Comparison of ENCODE assay signal across 8 mouse cellular contexts in genomic region chr19:58413290-58413689, GRCm38 (mm10). TPM values are rescaled to one million over a fixed set of nuclear protein-coding genes. Genes with fewer than 3 reads are reported as not detected.
DNase-seq lines count a peak whose midpoint lies in the region; ATAC-seq and TF ChIP-seq lines count a peak whose summit lies in the region.

No protein-coding gene starts in this region.

- no peak overlapping the region for H3K27ac ChIP-seq in forebrain, embryonic 14.5 days (ENCODE audit: low read depth, low read length)
- H3K27ac ChIP-seq in forebrain, embryonic 16.5 days (ENCODE audit: low read length), result no peak overlapping the region
- no peak overlapping the region for H3K27ac ChIP-seq in intestine, postnatal 0 days (ENCODE audit: low read depth, low read length)
- no peak overlapping the region for H3K27ac ChIP-seq in lung, postnatal 0 days (ENCODE audit: low read length)
- H3K27ac ChIP-seq in midbrain, embryonic 10.5 days (replicated peaks), result no peak overlapping the region

- no peaks in the 10 kb centered on the region for H3K36me3 ChIP-seq in forebrain, embryonic 14.5 days (ENCODE audit: control insufficient read depth, insufficient read depth, low read length)
- H3K36me3 ChIP-seq in forebrain, embryonic 16.5 days (ENCODE audit: control insufficient read depth, insufficient read depth), result no peaks in the 10 kb centered on the region
- H3K36me3 ChIP-seq in intestine, postnatal 0 days (ENCODE audit: control insufficient read depth, insufficient read depth), result no peaks in the 10 kb centered on the region
- H3K36me3 ChIP-seq in lung, postnatal 0 days (ENCODE audit: insufficient read depth, low read length), result no peaks in the 10 kb centered on the region
- no peaks in the 10 kb centered on the region for H3K36me3 ChIP-seq in midbrain, embryonic 10.5 days

- TF ChIP-seq EP300 in lung, postnatal 0 days (IDR thresholded peaks at IDR 0.05), result peak; percentile 65; the same call in 1 of the 2 replicates

- H3K27me3 ChIP-seq in forebrain, embryonic 14.5 days (replicated peaks; ENCODE audit: control insufficient read depth, insufficient read depth, low read length), result no peaks in the 10 kb centered on the region
- H3K27me3 ChIP-seq in forebrain, embryonic 16.5 days (replicated peaks; ENCODE audit: control insufficient read depth, insufficient read depth, low read length), result no peaks in the 10 kb centered on the region
- H3K27me3 ChIP-seq in intestine, postnatal 0 days (replicated peaks; ENCODE audit: control insufficient read depth, insufficient read depth, low read length), result no peaks in the 10 kb centered on the region
- H3K27me3 ChIP-seq in lung, postnatal 0 days (replicated peaks; ENCODE audit: insufficient read depth, low read length), result no peaks in the 10 kb centered on the region
- H3K27me3 ChIP-seq in midbrain, embryonic 10.5 days (ENCODE audit: low read depth, poor library complexity, severe bottlenecking), result no peaks in the 10 kb centered on the region

- no peaks in the 10 kb centered on the region for H3K9me3 ChIP-seq in forebrain, embryonic 14.5 days (replicated peaks; ENCODE audit: control insufficient read depth, low read length)
- H3K9me3 ChIP-seq in forebrain, embryonic 16.5 days (ENCODE audit: control insufficient read depth, low read length), result no peaks in the 10 kb centered on the region
- H3K9me3 ChIP-seq in intestine, postnatal 0 days (ENCODE audit: control insufficient read depth), result no peaks in the 10 kb centered on the region
- H3K9me3 ChIP-seq in lung, postnatal 0 days (ENCODE audit: low read length), result no peaks in the 10 kb centered on the region
- H3K9me3 ChIP-seq in midbrain, embryonic 10.5 days (replicated peaks), result 0 out of 2 replicates have a peak, but pooled peaks cover 3% of the 10 kb centered on the region

- WGBS in forebrain, embryonic 14.5 days, result 32% methylated on average over 8 of the region's 8 CpGs
- 19% methylated on average over 8 of the region's 8 CpGs for WGBS in forebrain, embryonic 16.5 days
- WGBS in intestine, postnatal 0 days, result 4% methylated on average over 8 of the region's 8 CpGs
- 3% methylated on average over 8 of the region's 8 CpGs for WGBS in lung, postnatal 0 days
- WGBS in midbrain, embryonic 10.5 days, result 83% methylated on average over 8 of the region's 8 CpGs

- no peak overlapping the region for H3K4me2 ChIP-seq in forebrain, embryonic 14.5 days (ENCODE audit: low read length)
- no peak overlapping the region for H3K4me2 ChIP-seq in forebrain, embryonic 16.5 days (ENCODE audit: low read length)
- peak overlapping the region; percentile 25; the same call in 1 of the 2 replicates for H3K4me2 ChIP-seq in intestine, postnatal 0 days (replicated peaks; ENCODE audit: low read depth)
- H3K4me2 ChIP-seq in lung, postnatal 0 days (replicated peaks; ENCODE audit: low read depth, low read length), result peak overlapping the region; percentile 27; the same call in 1 of the 2 replicates

- no peak for TF ChIP-seq CTCF in intestine, postnatal 0 days (IDR thresholded peaks at IDR 0.05; ENCODE audit: low read depth)
- TF ChIP-seq CTCF in lung, postnatal 0 days (IDR thresholded peaks at IDR 0.05), result 0 out of 2 replicates have a peak, but pooled peaks have one; percentile 3

- ATAC-seq in forebrain, embryonic 14.5 days, result no peak
- no peak for ATAC-seq in forebrain, embryonic 16.5 days
- peak; percentile 78 for ATAC-seq in common myeloid progenitor, adult 5-6 weeks (replicated peaks; ENCODE audit: low read depth, poor library complexity, severe bottlenecking)
- 0 out of 2 replicates have a peak, but pooled peaks have one; percentile 28 for ATAC-seq in intestine, postnatal 0 days
- ATAC-seq in lung, postnatal 0 days, result peak; percentile 78

- no peak overlapping the region for H3K4me3 ChIP-seq in forebrain, embryonic 14.5 days (ENCODE audit: low read depth, low read length)
- H3K4me3 ChIP-seq in forebrain, embryonic 16.5 days (replicated peaks; ENCODE audit: low read length), result no peak overlapping the region
- H3K4me3 ChIP-seq in intestine, postnatal 0 days (ENCODE audit: low read depth, low read length), result 0 out of 2 replicates have a peak overlapping the region, but pooled peaks have one; percentile 0
- H3K4me3 ChIP-seq in lung, postnatal 0 days (ENCODE audit: low read depth, low read length), result no peak overlapping the region
- no peak overlapping the region for H3K4me3 ChIP-seq in midbrain, embryonic 10.5 days

- no peak overlapping the region for H3K9ac ChIP-seq in forebrain, embryonic 14.5 days (ENCODE audit: low read length)
- H3K9ac ChIP-seq in forebrain, embryonic 16.5 days (replicated peaks; ENCODE audit: low read depth, low read length), result no peak overlapping the region
- H3K9ac ChIP-seq in intestine, postnatal 0 days (ENCODE audit: low read depth, low read length), result no peak overlapping the region
- H3K9ac ChIP-seq in lung, postnatal 0 days (replicated peaks; ENCODE audit: low read depth), result no peak overlapping the region

- H3K4me1 ChIP-seq in forebrain, embryonic 14.5 days (ENCODE audit: control insufficient read depth, insufficient read depth, low read length), result no peaks in the 10 kb centered on the region
- no peaks in the 10 kb centered on the region; the same call in 1 of the 2 replicates for H3K4me1 ChIP-seq in forebrain, embryonic 16.5 days (replicated peaks; ENCODE audit: control insufficient read depth, insufficient read depth, low read length)
- no peaks in the 10 kb centered on the region for H3K4me1 ChIP-seq in intestine, postnatal 0 days (replicated peaks; ENCODE audit: control insufficient read depth, insufficient read depth, low read length)
- no peaks in the 10 kb centered on the region; the same call in 1 of the 2 replicates for H3K4me1 ChIP-seq in lung, postnatal 0 days (ENCODE audit: insufficient read depth, low read depth, low read length)
- H3K4me1 ChIP-seq in midbrain, embryonic 10.5 days, result no peaks in the 10 kb centered on the region

- peak; percentile 82 for DNase-seq in forebrain, embryonic 14.5 days (ENCODE audit: low spot score)
- peak; percentile 79 for DNase-seq in 3T3-L1 (ENCODE audit: low read depth, low spot score)
- DNase-seq in lung, postnatal 0 days (ENCODE audit: low spot score), result peak; percentile 94
- DNase-seq in thymus, postnatal 36 days, result no peak
- DNase-seq in midbrain, embryonic 10.5 days (ENCODE audit: low spot score), result no peak

RNA-seq across cellular contexts. Expression of gene Gfra1, which starts 42.4 kb away (rescaled TPM):
- 11.6 and 13.1 TPM in 2 replicates for polyA plus RNA-seq in forebrain, embryonic 14.5 days (2014; fragmentation: Nextera tagmentation; extraction: Ambion mirVana)
- 12.5 and 17.3 TPM in 2 replicates for polyA plus RNA-seq in forebrain, embryonic 16.5 days (2015; fragmentation: Nextera tagmentation; extraction: Ambion mirVana)
- 0.09 TPM in 1 of 2 replicates, not detected in the other for total RNA-seq in common myeloid progenitor, adult 5-6 weeks (2017)
- 4.9 TPM in 2 replicates for polyA plus RNA-seq in intestine, postnatal 0 days (2015; fragmentation: Nextera tagmentation; extraction: Ambion mirVana)
- 5.6 and 6.2 TPM in 2 replicates for polyA plus RNA-seq in lung, postnatal 0 days (2015; fragmentation: Nextera tagmentation; extraction: Ambion mirVana)
- polyA plus RNA-seq in midbrain, embryonic 10.5 days (2016; fragmentation: Nextera tagmentation; extraction: Ambion mirVana), result 22.1 and 34.3 TPM in 2 replicates

Comparison
In these comparisons a context has a peak if more than half of its experiments do, and no peak if none do; other contexts are left out.
1. ATAC-seq: peak in common myeloid progenitor, adult 5-6 weeks (single experiment), intestine, postnatal 0 days (single experiment) and lung, postnatal 0 days (single experiment); none in forebrain, embryonic 14.5 days (single experiment) and forebrain, embryonic 16.5 days (single experiment).
2. DNase-seq: peak in forebrain, embryonic 14.5 days (single experiment), 3T3-L1 (single experiment) and lung, postnatal 0 days (single experiment); none in thymus, postnatal 36 days (0 of 2) and midbrain, embryonic 10.5 days (single experiment).
3. H3K4me2 ChIP-seq: peak in intestine, postnatal 0 days (single experiment) and lung, postnatal 0 days (single experiment); none in forebrain, embryonic 14.5 days (single experiment) and forebrain, embryonic 16.5 days (single experiment).